18 mouse cellular contexts compared by ENCODE assay signal in genomic region chr5:65424215-65424614, GRCm38 (mm10). TPM values are rescaled to one million over a fixed set of nuclear protein-coding genes. Genes with fewer than 3 reads are reported as not detected.
A peak's percentile ranks its signal among the peaks of the same experiment; 100 is the strongest.
DNase-seq lines count a peak whose midpoint lies in the region; ATAC-seq and TF ChIP-seq lines count a peak whose summit lies in the region.
"Had no signal": no experiment of that assay in that cellular context is flagged by ENCODE, and none has a peak within 500 bp of the region (broad histone marks: within the 10 kb centered on the region; RNA-seq: fewer than 3 reads in every experiment).

No protein-coding gene starts in this region.

- peak; percentile 33; the same call in 1 of the 2 replicates for ATAC-seq in lung, postnatal 0 days
- ATAC-seq in intestine, postnatal 0 days = peak; percentile 81
- ATAC-seq: CD4-positive, CD25-positive, alpha-beta regulatory T cell, adult 4 months; forebrain, embryonic 15.5 days; hindbrain, postnatal 0 days had no signal

- no peak overlapping the region for H3K27ac ChIP-seq in lung, postnatal 0 days (ENCODE audit: low read length)
- H3K27ac ChIP-seq in intestine, postnatal 0 days (ENCODE audit: low read depth, low read length) = peak overlapping the region; percentile 15; the same call in 1 of the 2 replicates
- H3K27ac ChIP-seq: embryonic facial prominence, embryonic 10.5 days; forebrain, embryonic 15.5 days; hindbrain, postnatal 0 days; liver, embryonic 15.5 days had no signal

- H3K4me1 ChIP-seq in lung, postnatal 0 days (ENCODE audit: insufficient read depth, low read depth, low read length) = no peaks in the 10 kb centered on the region
- no peaks in the 10 kb centered on the region for H3K4me1 ChIP-seq in intestine, postnatal 0 days (replicated peaks; ENCODE audit: control insufficient read depth, insufficient read depth, low read length)
- H3K4me1 ChIP-seq: forebrain, embryonic 15.5 days had no signal

- H3K4me2 ChIP-seq in lung, postnatal 0 days (replicated peaks; ENCODE audit: low read depth, low read length) = no peak overlapping the region
- H3K4me2 ChIP-seq in intestine, postnatal 0 days (replicated peaks; ENCODE audit: low read depth) = no peak overlapping the region
- H3K4me2 ChIP-seq: forebrain, embryonic 15.5 days; heart, embryonic 11.5 days; liver, embryonic 15.5 days had no signal

- DNase-seq in lung, postnatal 0 days (ENCODE audit: low spot score) = peak; percentile 16
- no peak for DNase-seq in lung, postnatal 25 days (ENCODE audit: low spot score)
- peak; percentile 58 to 70 for DNase-seq in kidney, postnatal 36 days
- peak; percentile 54 for DNase-seq in yolk sac, embryonic 10.5 days (ENCODE audit: low spot score)
- DNase-seq in right cerebral cortex, postnatal 25 days = no peak
- no peak for DNase-seq in cerebellum, postnatal 25 days
- DNase-seq: cerebellum, postnatal 14 days; gastrocnemius, postnatal 25 days; left cerebral cortex, postnatal 4 days; midbrain, embryonic 14.5 days had no signal

- no peak overlapping the region for H3K4me3 ChIP-seq in lung, postnatal 0 days (ENCODE audit: low read depth, low read length)
- H3K4me3 ChIP-seq in intestine, postnatal 0 days (ENCODE audit: low read depth, low read length) = no peak overlapping the region
- H3K4me3 ChIP-seq: embryonic facial prominence, embryonic 10.5 days; erythroblast, embryonic 14.5 days; forebrain, embryonic 15.5 days; liver, embryonic 15.5 days had no signal

- no peak for TF ChIP-seq CTCF in lung, postnatal 0 days (IDR thresholded peaks at IDR 0.05)
- TF ChIP-seq CTCF in intestine, postnatal 0 days (IDR thresholded peaks at IDR 0.05; ENCODE audit: low read depth) = peak; percentile 23; the same call in 1 of the 2 replicates

- 72% methylated on average over 6 of the region's 6 CpGs for WGBS in lung, postnatal 0 days
- WGBS in intestine, postnatal 0 days = 38% methylated on average over 6 of the region's 6 CpGs

- no peaks in the 10 kb centered on the region for H3K27me3 ChIP-seq in lung, postnatal 0 days (replicated peaks; ENCODE audit: insufficient read depth, low read length)
- no peaks in the 10 kb centered on the region for H3K27me3 ChIP-seq in intestine, postnatal 0 days (replicated peaks; ENCODE audit: control insufficient read depth, insufficient read depth, low read length)
- H3K27me3 ChIP-seq: forebrain, embryonic 15.5 days; liver, embryonic 15.5 days had no signal

- H3K9me3 ChIP-seq in lung, postnatal 0 days (ENCODE audit: low read length) = no peaks in the 10 kb centered on the region
- no peaks in the 10 kb centered on the region for H3K9me3 ChIP-seq in intestine, postnatal 0 days (ENCODE audit: control insufficient read depth)
- H3K9me3 ChIP-seq: embryonic facial prominence, embryonic 10.5 days; forebrain, embryonic 15.5 days; liver, embryonic 15.5 days had no signal

- peaks cover 19% of the 10 kb centered on the region; the same call in 1 of the 2 replicates for H3K36me3 ChIP-seq in lung, postnatal 0 days (ENCODE audit: insufficient read depth, low read length)
- H3K36me3 ChIP-seq in intestine, postnatal 0 days (ENCODE audit: control insufficient read depth, insufficient read depth) = peaks cover 36% of the 10 kb centered on the region

- no peak overlapping the region for H3K9ac ChIP-seq in lung, postnatal 0 days (replicated peaks; ENCODE audit: low read depth)
- H3K9ac ChIP-seq in intestine, postnatal 0 days (ENCODE audit: low read depth, low read length) = no peak overlapping the region
- H3K9ac ChIP-seq: forebrain, embryonic 15.5 days; liver, embryonic 15.5 days had no signal

- no peak for TF ChIP-seq EP300 in lung, postnatal 0 days (IDR thresholded peaks at IDR 0.05)

RNA-seq across cellular contexts. Expression of gene Ugdh, which starts 11.5 kb away (rescaled TPM):
- polyA plus RNA-seq in lung, postnatal 0 days (2015; fragmentation: Nextera tagmentation; extraction: Ambion mirVana) = 71.9 and 77.3 TPM in 2 replicates
- 298 and 303 TPM in 2 replicates for polyA plus RNA-seq in intestine, postnatal 0 days (2015; fragmentation: Nextera tagmentation; extraction: Ambion mirVana)

RNA-seq across cellular contexts. Expression of gene Lias, which starts 32.9 kb away (rescaled TPM):
- polyA plus RNA-seq in lung, postnatal 0 days (2015; fragmentation: Nextera tagmentation; extraction: Ambion mirVana) = 38.6 and 42.8 TPM in 2 replicates
- 40.6 and 41.9 TPM in 2 replicates for polyA plus RNA-seq in intestine, postnatal 0 days (2015; fragmentation: Nextera tagmentation; extraction: Ambion mirVana)

RNA-seq across cellular contexts. Expression of gene Rpl9, which starts 33.0 kb away (rescaled TPM):
- 798 and 851 TPM in 2 replicates for polyA plus RNA-seq in lung, postnatal 0 days (2015; fragmentation: Nextera tagmentation; extraction: Ambion mirVana)
- 650 and 657 TPM in 2 replicates for polyA plus RNA-seq in intestine, postnatal 0 days (2015; fragmentation: Nextera tagmentation; extraction: Ambion mirVana)

Comparison
In these comparisons a context has a peak if more than half of its experiments do, and no peak if none do; other contexts are left out.
1. DNase-seq: peak in lung, postnatal 0 days (single experiment), kidney, postnatal 36 days (2 of 2) and yolk sac, embryonic 10.5 days (single experiment); none in lung, postnatal 25 days (single experiment), right cerebral cortex, postnatal 25 days (single experiment) and cerebellum, postnatal 25 days (0 of 2).